Mouse (Mus musculus) heart, adult 8-10 months (tissue): Measurements from ENCODE around the gene Ffar1. TPM values are rescaled to one million over a fixed set of nuclear protein-coding genes. Genes with fewer than 3 reads are reported as not detected.
"Not testable (repeated sequence)": the region's sequence is repeated elsewhere in the genome, so short reads cannot be mapped to it uniquely, and the experiment has no call there.

Experiments used
- DNase-seq: peaks from one replicate; pipeline ENCODE4 v3.0.0; 2022; ENCODE audit warnings: low spot score
- total RNA-seq, 4 experiments: library from RNA; stranded (reverse); gene quantifications; 2 replicates each; pipeline ENCODE4 v1.2.4; 2022

The Ffar1 gene
- total RNA-seq, 4 experiments from 2014 or later, result not detected

- no peak for DNase-seq
Observed at GRCm38 (mm10) chr7:30847934-30848333, 13.4 kb downstream of the Ffar1 start.

GRCm38 (mm10) chr7:30847386-30847785, 14.0 kb downstream of the Ffar1 start:
- DNase-seq, result no peak

- DNase-seq, result no peak
Observed at GRCm38 (mm10) chr7:30846505-30847053, 14.8 kb downstream of the Ffar1 start.

- no peak for DNase-seq
Observed at GRCm38 (mm10) chr7:30844676-30845297, 16.6 kb downstream of the Ffar1 start.

GRCm38 (mm10) chr7:30842092-30842491, 19.3 kb downstream of the Ffar1 start:
- no peak for DNase-seq

- DNase-seq, result no peak
Observed at GRCm38 (mm10) chr7:30841379-30841778, 20.0 kb downstream of the Ffar1 start.

- no peak for DNase-seq
Observed at GRCm38 (mm10) chr7:30840306-30840705, 21.1 kb downstream of the Ffar1 start.

- DNase-seq, result no peak
Observed at GRCm38 (mm10) chr7:30837277-30837676, 24.1 kb downstream of the Ffar1 start.

- DNase-seq, result not testable (repeated sequence)
Observed at GRCm38 (mm10) chr7:30832684-30833083, 28.7 kb downstream of the Ffar1 start.

GRCm38 (mm10) chr7:30832261-30832660, 29.1 kb downstream of the Ffar1 start:
- DNase-seq, result no peak

GRCm38 (mm10) chr7:30829428-30829827, 31.9 kb downstream of the Ffar1 start:
- DNase-seq, result no peak

GRCm38 (mm10) chr7:30828871-30829270, 32.5 kb downstream of the Ffar1 start:
- DNase-seq, result not testable (repeated sequence)

- no peak for DNase-seq
Observed at GRCm38 (mm10) chr7:30826660-30827059, 34.7 kb downstream of the Ffar1 start.

- DNase-seq, result no peak
Observed at GRCm38 (mm10) chr7:30824306-30824705, 37.1 kb downstream of the Ffar1 start.

GRCm38 (mm10) chr7:30823675-30824074, 37.7 kb downstream of the Ffar1 start, which contains the start of gene Ffar2:
TSS of gene Ffar2 (minus strand) at chr7:30823775.
- DNase-seq, result no peak

- DNase-seq, result no peak
Observed at GRCm38 (mm10) chr7:30821532-30821931, 39.8 kb downstream of the Ffar1 start.

- no peak for DNase-seq
Observed at GRCm38 (mm10) chr7:30820854-30821445, 40.4 kb downstream of the Ffar1 start.

- no peak for DNase-seq
Observed at GRCm38 (mm10) chr7:30820131-30820530, 41.2 kb downstream of the Ffar1 start.

- DNase-seq, result no peak
Observed at GRCm38 (mm10) chr7:30812291-30812807, 49.0 kb downstream of the Ffar1 start.

- no peak for DNase-seq
Observed at GRCm38 (mm10) chr7:30811757-30812290, 49.5 kb downstream of the Ffar1 start.

- DNase-seq, result no peak
Observed at GRCm38 (mm10) chr7:30810319-30810718, 51.0 kb downstream of the Ffar1 start.
